Mouse (Mus musculus) testis, adult 2 months (tissue): ENCODE data around the gene 1700029H14Rik. TPM values are rescaled to one million over a fixed set of nuclear protein-coding genes. Genes with fewer than 3 reads are reported as not detected.

ENCODE experiments used
- H3K27ac ChIP-seq: fragments of 200-500 bp; 2 replicates; pipeline ENCODE4 v1.5.1; 2012; ENCODE audit warnings: low read depth, low read length; ENCODE audit not compliant: control insufficient read depth, insufficient read depth
- H3K27me3 ChIP-seq: fragments of 200-500 bp; 2 replicates; pipeline ENCODE4 v1.6.1; 2012; ENCODE audit warnings: mild to moderate bottlenecking, low read length, moderate library complexity; ENCODE audit not compliant: control insufficient read depth, insufficient read depth
- H3K36me3 ChIP-seq: fragments of 200-500 bp; 2 replicates; pipeline ENCODE4 v1.6.1; 2012; ENCODE audit warnings: mild to moderate bottlenecking, low read length; ENCODE audit not compliant: control insufficient read depth, insufficient read depth
- H3K4me1 ChIP-seq: fragments of 200-500 bp; 2 replicates; pipeline ENCODE4 v1.6.1; 2012; ENCODE audit warnings: low read length; ENCODE audit not compliant: control insufficient read depth, insufficient read depth
- H3K4me3 ChIP-seq: fragments of 200-500 bp; 2 replicates; pipeline ENCODE4 v1.5.1; 2012; ENCODE audit warnings: low read depth, mild to moderate bottlenecking, low read length, moderate library complexity, mixed read lengths; ENCODE audit not compliant: control insufficient read depth
- CTCF ChIP-seq: fragments of 200-500 bp; IDR thresholded peaks from 2 replicates; pipeline ENCODE4 v1.5.1; 2012; ENCODE audit warnings: low read depth, mild to moderate bottlenecking, inconsistent platforms, low read length, moderate library complexity; ENCODE audit not compliant: control insufficient read depth, insufficient read depth, insufficient replicate concordance
- POLR2A ChIP-seq: fragments of 200-500 bp; IDR thresholded peaks from 2 replicates; pipeline ENCODE4 v1.6.1; 2012; ENCODE audit warnings: low read depth, mild to moderate bottlenecking, inconsistent platforms, low read length, moderate library complexity; ENCODE audit not compliant: control insufficient read depth
- polyA plus RNA-seq: library from polyadenylated mRNA; depleted of rRNA; stranded (reverse); fragments of >200 nt; gene quantifications from 2 replicates; pipeline ENCODE4 v1.2.3, GENCODE M21; 2012

1700029H14Rik gene
- polyA plus RNA-seq, 1 experiment, result 536 TPM

GRCm38 (mm10) chr8:13571999-13572398, 9.7 kb upstream of the 1700029H14Rik start:
- Histone ChIP-seq H3K4me1 (no peaks in the 10 kb centered on the region), H3K27me3 (no peaks in the 10 kb centered on the region), H3K4me3 (no peak overlapping the region), H3K27ac (no peak overlapping the region), H3K36me3 (no peaks in the 10 kb centered on the region)
- TF ChIP-seq CTCF, result no peak
- TF ChIP-seq POLR2A, result no peak

GRCm38 (mm10) chr8:13557526-13557925, 4.7 kb downstream of the 1700029H14Rik start:
- Histone ChIP-seq H3K27ac (no peak overlapping the region), H3K36me3 (no peaks in the 10 kb centered on the region), H3K4me3 (peak overlapping the region; percentile 63), H3K4me1 (no peaks in the 10 kb centered on the region; the same call in 1 of the 2 replicates), H3K27me3 (no peaks in the 10 kb centered on the region)
- TF ChIP-seq POLR2A (no peak), CTCF (no peak)

- Histone ChIP-seq H3K27ac (no peak overlapping the region), H3K36me3 (no peaks in the 10 kb centered on the region)
These were observed 10.8 kb downstream of the 1700029H14Rik start for GRCm38 (mm10) chr8:13551574-13551830.

GRCm38 (mm10) chr8:13550718-13551573, 11.3 kb downstream of the 1700029H14Rik start:
- no peak for TF ChIP-seq POLR2A
- peak; percentile 59; the same call in 1 of the 2 replicates for TF ChIP-seq CTCF
- peaks cover 8% of the 10 kb centered on the region for H3K4me1 ChIP-seq
- no peak overlapping the region for H3K4me3 ChIP-seq
- no peak overlapping the region for H3K27ac ChIP-seq
- no peaks in the 10 kb centered on the region for H3K36me3 ChIP-seq
- H3K27me3 ChIP-seq, result no peaks in the 10 kb centered on the region

More at GRCm38 (mm10) chr8:13551574-13551830, 10.8 kb downstream of the 1700029H14Rik start:
- H3K4me1 ChIP-seq, result peaks cover 8% of the 10 kb centered on the region
- TF ChIP-seq CTCF (no peak), POLR2A (no peak)
- no peaks in the 10 kb centered on the region for H3K27me3 ChIP-seq
- H3K4me3 ChIP-seq, result no peak overlapping the region

- Histone ChIP-seq H3K27ac (no peak overlapping the region), H3K4me3 (no peak overlapping the region)
- TF ChIP-seq CTCF (no peak), POLR2A (no peak)
These were observed 13.4 kb downstream of the 1700029H14Rik start for GRCm38 (mm10) chr8:13548831-13549230.

GRCm38 (mm10) chr8:13548235-13548634, 14.0 kb downstream of the 1700029H14Rik start:
- TF ChIP-seq CTCF (peak; percentile 38; the same call in 1 of the 2 replicates), POLR2A (no peak)
- Histone ChIP-seq H3K4me3 (no peak overlapping the region), H3K36me3 (no peaks in the 10 kb centered on the region), H3K27ac (no peak overlapping the region), H3K4me1 (peaks cover 8% of the 10 kb centered on the region), H3K27me3 (no peaks in the 10 kb centered on the region)

More at GRCm38 (mm10) chr8:13548831-13549230, 13.4 kb downstream of the 1700029H14Rik start:
- Histone ChIP-seq H3K36me3 (no peaks in the 10 kb centered on the region), H3K4me1 (peaks cover 8% of the 10 kb centered on the region), H3K27me3 (no peaks in the 10 kb centered on the region)

GRCm38 (mm10) chr8:13546421-13546820, 15.8 kb downstream of the 1700029H14Rik start:
- Histone ChIP-seq H3K4me1 (peaks cover 8% of the 10 kb centered on the region), H3K4me3 (no peak overlapping the region), H3K27ac (no peak overlapping the region), H3K36me3 (no peaks in the 10 kb centered on the region), H3K27me3 (no peaks in the 10 kb centered on the region)
- TF ChIP-seq POLR2A (no peak), CTCF (no peak)

GRCm38 (mm10) chr8:13541526-13541925, 20.7 kb downstream of the 1700029H14Rik start:
- H3K4me3 ChIP-seq, result no peak overlapping the region
- H3K27me3 ChIP-seq, result no peaks in the 10 kb centered on the region
- no peaks in the 10 kb centered on the region; the same call in 1 of the 2 replicates for H3K4me1 ChIP-seq
- H3K36me3 ChIP-seq, result no peaks in the 10 kb centered on the region
- H3K27ac ChIP-seq, result no peak overlapping the region
- no peak for TF ChIP-seq CTCF
- no peak for TF ChIP-seq POLR2A
